Mouse (Mus musculus) lung, adult 2 months (tissue): Measurements from ENCODE around the gene Vmn1r7.
"Not testable (repeated sequence)": the region's sequence is repeated elsewhere in the genome, so short reads cannot be mapped to it uniquely, and the experiment has no call there.

ENCODE experiments used
- CTCF ChIP-seq: fragments of 200-500 bp; IDR thresholded peaks from 2 replicates; pipeline ENCODE4 v1.5.1; 2011; ENCODE audit warnings: mild to moderate bottlenecking, low read length, control low read depth; ENCODE audit not compliant: insufficient read depth
- POLR2A ChIP-seq: fragments of 200-500 bp; IDR thresholded peaks from 2 replicates; pipeline ENCODE4 v1.6.1; 2011; ENCODE audit warnings: low read depth, mild to moderate bottlenecking, control low read depth, low read length, borderline replicate concordance; ENCODE audit errors: extremely low read depth

DNA sequence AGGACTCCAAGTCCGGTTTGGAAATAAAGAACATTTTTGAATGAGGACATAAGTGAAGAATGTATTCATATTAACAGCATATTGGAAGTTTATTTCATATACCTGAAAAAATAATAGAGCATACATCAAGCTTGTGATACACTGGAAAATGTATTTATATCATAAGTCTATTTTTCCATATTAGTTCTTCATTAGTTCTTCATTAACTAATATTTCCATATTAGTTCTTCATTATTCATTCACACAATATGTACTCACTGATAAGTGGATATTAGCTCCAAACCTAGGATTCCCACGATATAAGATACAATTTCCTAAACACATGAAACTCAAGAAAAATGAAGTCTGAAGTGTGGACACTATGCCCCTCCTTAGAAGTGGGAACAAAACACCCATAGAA lies at the start of gene Vmn1r7:
- TF ChIP-seq CTCF, POLR2A: not testable (repeated sequence)
